Mouse (Mus musculus) MEL (cell line): ENCODE results near the gene Rnase4.

Experiments
- CHD2 ChIP-seq: IDR thresholded peaks from 2 replicates; pipeline ENCODE4 v1.6.1; 2011; ENCODE audit warnings: low read length, improper control_type of control experiment
- ELF1 ChIP-seq: IDR thresholded peaks from 2 replicates; pipeline ENCODE4 v1.6.1; 2014; ENCODE audit warnings: low read depth, mild to moderate bottlenecking, inconsistent platforms, low read length, improper control_type of control experiment, moderate library complexity
- POLR2A ChIP-seq, 2 experiments: IDR thresholded peaks; 2 replicates each; pipeline ENCODE4 v1.6.1; 2011 to 2012; ENCODE audit warnings: low read length in 2 of 2, mild to moderate bottlenecking in 2 of 2, control low read depth in 1 of 2, improper control_type of control experiment in 1 of 2, low read depth in 1 of 2, moderate library complexity in 1 of 2; ENCODE audit not compliant: control insufficient read depth in 1 of 2, insufficient read depth in 1 of 2, poor library complexity in 1 of 2
- POLR2AphosphoS2 ChIP-seq: IDR thresholded peaks from 2 replicates; pipeline ENCODE4 v1.6.1; 2011; ENCODE audit warnings: low read length, improper control_type of control experiment

GRCm38 (mm10) chr14:51148006-51148405 lies 57.1 kb downstream of the Rnase4 start:
- TF ChIP-seq POLR2A (IDR thresholded peaks at IDR 0.05; ENCODE audit: control insufficient read depth in 1 of 2, insufficient read depth in 1 of 2, low read depth in 1 of 2, low read length in 2 of 2, poor library complexity in 1 of 2) (no peak), CHD2 (no peak), ELF1 (no peak), POLR2AphosphoS2 (no peak)
